Mouse (Mus musculus) adrenal gland, adult 8-10 months (tissue): ENCODE measurements at regions not wholly inside any gene's neighbourhood (a gene's known extent, or its start where the extent isn't known, plus 50 kb on each side); places are given as distances from the start of the nearest gene placed in this dataset.

Experiments
- DNase-seq: peaks from one replicate; pipeline ENCODE4 v3.0.0; 2022

- DNase-seq: no peak
Measured at GRCm38 (mm10) chr4:124236476-124236875, 318.7 kb upstream of the 4930535I16Rik start.

- DNase-seq: peak; percentile 14
Measured at GRCm38 (mm10) chr4:124228537-124228936, 310.7 kb upstream of the 4930535I16Rik start.

GRCm38 (mm10) chr4:124223646-124224500 is 306.1 kb upstream of the 4930535I16Rik start:
- DNase-seq: no peak

GRCm38 (mm10) chr4:124221736-124222135 is 303.9 kb upstream of the 4930535I16Rik start:
- no peak for DNase-seq

GRCm38 (mm10) chr4:124217206-124217605 is 299.4 kb upstream of the 4930535I16Rik start:
- peak; percentile 42 for DNase-seq

GRCm38 (mm10) chr4:124216351-124216750 is 298.5 kb upstream of the 4930535I16Rik start:
- no peak for DNase-seq

DNA sequence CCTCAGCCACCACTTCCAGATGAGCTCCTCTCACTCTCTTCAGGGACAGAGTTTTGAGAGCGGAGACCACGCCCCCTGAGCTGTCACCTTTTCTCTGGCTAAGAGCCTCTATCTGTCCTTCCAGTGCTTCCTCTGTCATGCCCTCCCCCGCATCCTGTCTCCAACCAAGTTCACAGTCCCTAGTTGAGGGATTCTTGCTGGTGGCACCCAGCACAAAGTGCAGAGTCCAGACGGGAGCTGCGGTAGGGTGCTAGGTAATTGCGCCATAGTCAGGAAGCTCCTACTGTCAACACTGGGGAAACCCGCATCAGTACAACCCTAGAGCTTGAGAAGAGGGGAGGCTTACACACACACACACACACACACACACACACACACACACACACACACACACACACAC is 297.3 kb upstream of the 4930535I16Rik start:
- no peak for DNase-seq

DNA sequence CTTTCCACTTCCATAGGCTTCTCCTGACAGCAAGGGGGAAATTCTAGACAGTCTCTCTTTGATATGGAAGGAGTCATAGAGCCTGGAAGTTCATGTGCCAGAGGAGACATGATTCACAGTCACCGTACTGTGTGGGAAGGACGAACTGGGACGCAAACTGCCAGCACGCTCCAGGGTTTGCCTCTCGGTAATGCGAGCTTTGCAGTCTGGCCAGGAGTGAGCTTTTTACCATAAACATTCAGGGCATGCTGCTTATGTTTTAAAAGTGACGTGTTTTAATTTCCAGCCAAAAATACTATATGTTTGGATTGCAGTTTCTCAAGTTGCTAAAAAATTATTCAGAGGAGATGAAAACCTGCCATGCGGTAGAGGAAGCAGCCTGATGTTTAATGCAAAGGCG is 292.3 kb upstream of the 4930535I16Rik start:
- DNase-seq: no peak

DNA sequence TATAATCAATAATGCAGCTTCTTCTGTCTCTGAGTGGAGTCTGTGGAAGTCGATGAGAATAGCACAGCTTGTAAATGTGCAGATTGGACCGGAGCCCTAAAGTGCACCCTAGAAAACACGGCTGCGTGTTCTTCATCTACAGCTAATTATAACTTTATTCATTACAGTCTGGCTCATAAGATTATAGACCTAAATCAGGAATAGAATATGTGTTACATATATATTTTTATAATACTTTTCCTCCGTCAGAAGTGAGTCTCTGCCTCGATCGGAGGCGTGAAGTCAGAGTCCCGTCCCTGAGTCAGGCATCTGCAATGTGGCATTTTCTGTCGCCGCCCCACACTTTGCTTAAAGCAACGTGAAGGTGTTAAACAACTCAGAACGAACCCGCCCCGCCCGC is 288.7 kb upstream of the 4930535I16Rik start:
- no peak for DNase-seq

DNA sequence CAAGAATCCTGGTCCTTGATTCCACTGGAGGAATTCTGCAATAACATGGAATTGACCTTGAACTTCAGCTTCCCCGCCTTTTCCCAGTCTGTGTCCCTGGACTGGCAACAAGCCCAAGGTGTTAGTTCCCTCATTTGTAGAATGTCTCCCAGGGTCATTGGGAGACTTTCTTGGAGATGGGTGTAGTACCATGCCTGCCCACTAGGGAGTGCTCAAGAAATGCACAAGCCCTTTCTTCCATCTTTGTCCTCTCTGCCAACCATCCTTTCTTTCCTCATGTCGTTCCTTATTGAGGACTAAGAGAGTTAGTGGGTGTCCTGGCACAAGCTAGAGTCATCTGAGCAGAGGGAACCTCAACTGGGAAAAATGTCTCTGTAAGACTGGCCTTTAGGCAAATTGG is 285.9 kb upstream of the 4930535I16Rik start:
- no peak for DNase-seq

DNA sequence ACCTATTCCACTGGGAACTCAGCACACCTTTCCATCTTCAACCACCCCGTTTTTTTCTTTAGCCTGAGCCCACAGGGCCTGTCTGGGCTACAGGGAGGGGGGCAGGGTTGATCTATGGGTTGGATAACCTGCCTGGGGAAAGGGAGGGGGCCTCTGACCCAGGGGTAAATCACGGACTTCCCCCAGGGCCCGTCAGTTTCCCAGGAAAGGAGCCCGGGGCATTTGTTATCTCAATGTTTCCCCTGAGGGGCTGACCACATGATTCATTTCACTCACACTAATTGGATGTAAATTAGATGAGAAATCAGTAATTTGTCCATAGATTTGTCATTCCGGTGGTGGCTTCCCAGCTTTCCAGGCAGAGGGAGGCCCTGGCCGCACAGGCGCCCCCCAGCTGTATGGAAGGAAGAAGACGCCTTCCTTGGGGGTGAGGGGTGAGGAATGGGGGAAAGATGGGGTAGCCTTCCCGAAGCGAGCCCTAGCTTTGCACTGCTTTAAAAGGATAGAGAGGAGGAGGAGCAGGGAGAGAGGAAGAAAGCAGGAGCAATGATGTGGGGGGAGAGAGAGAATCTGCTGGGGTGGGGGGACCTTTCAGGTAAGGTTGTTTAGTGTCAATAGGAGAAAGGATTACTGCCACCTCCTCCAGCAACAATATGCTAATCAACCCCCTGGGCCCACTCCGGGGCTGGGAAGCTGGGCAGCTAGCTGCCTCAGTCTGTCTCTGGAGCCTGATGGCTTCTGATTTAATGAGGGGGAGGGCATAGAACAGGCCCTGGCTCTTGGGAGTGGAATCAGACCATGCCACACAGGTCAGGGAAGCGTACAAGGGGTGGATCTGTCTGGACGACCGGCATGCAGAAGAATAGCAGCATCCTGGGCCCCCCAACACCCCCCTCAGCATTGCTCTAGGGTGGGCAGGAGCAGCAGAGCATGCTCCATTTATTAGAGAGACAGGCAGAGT is 282.3 kb upstream of the 4930535I16Rik start:
- DNase-seq: no peak

GRCm38 (mm10) chr4:124198832-124199231 is 281.0 kb upstream of the 4930535I16Rik start:
- no peak for DNase-seq

DNA sequence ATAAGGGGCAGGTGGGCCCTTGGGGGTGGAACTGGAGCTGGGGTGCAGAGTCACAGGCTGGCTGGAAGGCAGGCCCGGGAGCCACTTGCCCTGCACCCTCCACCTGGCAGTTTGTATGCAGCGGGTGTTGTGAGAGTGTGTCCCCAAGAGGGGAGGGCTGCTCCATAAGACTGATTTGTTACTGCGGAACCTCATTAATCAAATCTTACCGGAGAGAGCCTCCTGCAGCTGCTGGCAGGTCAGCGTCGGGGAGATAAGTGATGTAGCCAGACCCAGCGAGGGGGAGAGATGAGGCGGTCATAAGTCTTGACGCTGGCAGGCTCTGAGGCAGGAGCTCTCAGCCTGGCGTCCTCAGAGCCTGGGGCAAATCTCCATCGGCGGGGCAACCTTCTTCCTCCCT is 278.9 kb upstream of the 4930535I16Rik start:
- no peak for DNase-seq

- DNase-seq: no peak
Measured at GRCm38 (mm10) chr4:124193059-124193721, 275.4 kb upstream of the 4930535I16Rik start.

DNA sequence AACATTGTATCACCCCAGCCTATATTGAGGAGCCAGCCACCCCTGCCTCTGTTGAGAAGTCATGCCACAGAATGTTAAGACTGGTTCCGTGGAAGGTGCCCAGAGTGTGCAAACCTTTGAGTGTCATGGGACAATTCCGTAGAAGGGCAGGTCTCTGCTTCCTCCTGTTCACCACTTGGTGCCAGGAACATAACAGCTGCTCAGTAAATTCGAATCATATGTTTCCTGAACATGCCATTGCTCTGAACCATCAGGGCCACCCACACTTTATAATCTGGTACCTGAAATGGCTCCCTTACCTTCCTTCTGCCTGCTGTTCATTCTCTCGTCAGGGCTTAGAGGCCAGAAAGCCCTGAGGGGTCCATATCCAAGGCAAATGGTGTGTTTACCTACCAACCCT is 273.0 kb upstream of the 4930535I16Rik start:
- no peak for DNase-seq

DNA sequence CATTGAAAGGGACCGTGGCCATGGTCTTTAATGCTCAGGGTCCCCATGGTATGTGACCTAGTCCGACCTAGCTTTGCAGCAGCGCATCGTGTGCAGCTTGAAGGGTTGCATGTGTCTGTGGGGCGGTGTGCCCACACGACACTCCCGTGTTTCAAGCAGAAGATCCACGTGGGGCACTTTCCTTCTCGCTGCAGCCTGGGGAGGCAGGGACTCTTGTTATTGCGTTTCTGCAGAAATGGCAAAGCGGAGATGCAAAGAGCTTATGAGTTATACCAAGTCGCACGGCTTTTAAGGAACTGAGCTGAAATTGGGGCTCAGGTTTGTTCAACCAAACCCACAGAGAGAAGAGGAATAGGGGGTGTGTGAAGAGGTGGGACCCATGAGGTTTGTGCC is 272.2 kb upstream of the 4930535I16Rik start:
- DNase-seq: no peak

DNA sequence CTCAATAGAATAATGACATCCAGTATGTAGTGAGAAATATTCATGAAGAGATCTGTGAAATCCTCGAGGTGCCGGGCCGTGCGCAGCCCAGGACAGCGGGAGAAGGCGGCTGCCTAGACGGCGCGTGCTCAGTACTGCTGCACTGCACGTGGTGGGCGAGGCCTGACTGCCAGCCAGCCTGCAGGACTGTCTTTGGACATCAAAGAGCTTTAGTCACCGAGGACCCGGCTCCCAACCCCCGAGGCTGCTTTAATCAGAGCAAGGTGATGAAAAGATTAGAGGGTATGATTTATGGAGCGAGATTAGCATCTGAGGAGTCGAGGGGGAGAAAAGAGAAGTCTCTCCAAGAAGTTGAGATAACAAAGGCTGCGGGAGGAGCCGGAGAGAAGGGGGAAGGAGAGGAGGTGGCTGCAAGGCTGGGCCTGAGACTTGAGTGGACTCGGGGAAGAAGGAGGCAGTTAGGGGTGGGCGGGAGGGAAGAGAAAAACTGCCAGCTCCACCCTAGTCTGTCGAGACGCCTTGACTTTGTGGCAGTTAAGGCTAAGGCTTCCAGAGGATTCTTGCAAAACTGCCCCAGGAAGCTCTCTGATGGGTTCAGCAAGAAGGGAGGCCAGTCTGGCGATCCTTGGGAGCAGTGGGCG is 271.6 kb upstream of the 4930535I16Rik start:
- no peak for DNase-seq

DNA sequence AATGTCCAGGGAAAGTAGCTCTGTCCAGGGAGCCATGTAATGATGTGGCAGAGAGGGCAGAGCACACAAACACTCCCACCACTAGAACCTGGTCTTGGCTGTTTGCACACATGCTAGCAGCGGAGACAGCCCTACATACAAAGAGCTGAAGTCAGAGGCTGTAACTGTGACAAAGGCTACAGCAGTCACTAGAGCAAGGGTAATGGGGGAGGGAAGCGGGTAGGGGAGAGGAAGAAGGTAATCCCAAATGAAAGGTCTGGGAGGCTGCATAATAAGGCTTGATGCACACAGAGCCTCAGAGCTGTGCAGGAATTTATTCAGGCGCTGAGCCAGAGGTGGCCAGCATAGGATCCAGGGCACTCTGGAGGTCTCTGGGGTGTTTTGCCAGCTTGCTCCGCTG is 269.3 kb upstream of the 4930535I16Rik start:
- DNase-seq: no peak

DNA sequence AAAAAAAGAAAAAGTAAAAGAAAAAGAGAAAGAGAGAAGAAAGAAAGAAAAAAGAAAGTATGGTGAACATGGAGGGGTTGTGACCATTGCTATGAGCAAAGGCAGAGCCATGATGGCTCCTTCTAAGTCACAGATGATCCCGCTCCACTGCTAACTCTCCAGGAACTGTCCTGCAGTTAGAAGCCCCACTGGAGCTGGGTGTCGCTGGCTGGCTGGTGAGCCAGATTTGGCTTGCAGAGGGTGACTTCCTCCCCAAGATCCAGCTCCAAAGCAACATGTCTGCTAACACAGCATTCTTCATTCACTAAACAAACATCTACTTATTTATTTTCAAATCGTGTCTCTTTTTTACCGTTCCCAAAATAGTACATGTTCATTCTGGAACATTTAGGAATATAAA is 263.5 kb upstream of the 4930535I16Rik start:
- DNase-seq: no peak

GRCm38 (mm10) chr4:124178401-124179018 is 260.7 kb upstream of the 4930535I16Rik start:
- no peak for DNase-seq

DNA sequence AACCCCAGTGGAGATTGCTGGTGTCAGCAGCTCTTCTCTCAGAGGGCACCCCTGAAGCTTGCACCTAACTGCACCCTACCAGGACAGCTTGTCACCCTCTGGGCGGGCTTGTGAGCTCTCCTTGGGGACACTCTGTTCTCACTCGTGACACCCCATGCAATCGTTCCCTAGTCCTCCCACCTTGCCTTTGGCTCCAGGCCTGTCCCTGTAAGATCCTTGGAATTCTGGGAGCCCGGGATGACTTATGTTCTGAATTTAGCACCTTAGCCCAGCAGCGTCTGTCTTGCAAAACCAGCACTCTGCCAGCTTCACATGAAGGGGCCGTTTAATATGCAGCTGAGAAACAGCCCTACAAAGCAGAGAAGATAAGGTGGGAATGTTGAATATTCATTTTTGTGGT is 257.7 kb upstream of the 4930535I16Rik start:
- no peak for DNase-seq

DNA sequence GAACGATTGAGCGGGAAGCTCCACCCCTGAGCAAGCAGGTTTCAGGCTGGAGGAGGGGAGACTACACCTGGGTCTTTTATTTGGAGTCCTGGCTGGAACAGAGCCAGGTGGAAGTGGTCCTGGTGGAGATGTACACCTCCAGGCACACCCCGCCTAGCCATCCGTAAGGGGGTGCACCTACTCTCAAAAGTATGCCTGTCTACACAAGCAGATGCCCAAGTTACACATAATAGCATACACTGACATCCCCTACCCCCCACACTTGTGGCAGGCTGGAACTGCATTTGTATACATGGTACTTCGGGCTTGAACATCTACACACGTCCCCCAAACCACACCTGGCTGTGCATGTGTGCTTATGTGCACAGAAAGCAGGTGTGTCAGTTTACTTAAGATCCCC is 236.8 kb upstream of the 4930535I16Rik start:
- DNase-seq: no peak
